Mouse (Mus musculus) heart, adult 8-10 months (tissue): ENCODE results near the gene Pla2g15. TPM values are rescaled to one million over a fixed set of nuclear protein-coding genes. Genes with fewer than 3 reads are reported as not detected.
"Not testable (repeated sequence)": the region's sequence is repeated elsewhere in the genome, so short reads cannot be mapped to it uniquely, and the experiment has no call there.

ENCODE experiments used
- DNase-seq: peaks from one replicate; pipeline ENCODE4 v3.0.0; 2022; ENCODE audit warnings: low spot score
- total RNA-seq, 4 experiments: library from RNA; stranded (reverse); gene quantifications; 2 replicates each; pipeline ENCODE4 v1.2.4; 2022

Gene Pla2g15
- total RNA-seq, 4 experiments from 2014 or later: 7.7 to 10.0 (median 9.4) TPM

DNA sequence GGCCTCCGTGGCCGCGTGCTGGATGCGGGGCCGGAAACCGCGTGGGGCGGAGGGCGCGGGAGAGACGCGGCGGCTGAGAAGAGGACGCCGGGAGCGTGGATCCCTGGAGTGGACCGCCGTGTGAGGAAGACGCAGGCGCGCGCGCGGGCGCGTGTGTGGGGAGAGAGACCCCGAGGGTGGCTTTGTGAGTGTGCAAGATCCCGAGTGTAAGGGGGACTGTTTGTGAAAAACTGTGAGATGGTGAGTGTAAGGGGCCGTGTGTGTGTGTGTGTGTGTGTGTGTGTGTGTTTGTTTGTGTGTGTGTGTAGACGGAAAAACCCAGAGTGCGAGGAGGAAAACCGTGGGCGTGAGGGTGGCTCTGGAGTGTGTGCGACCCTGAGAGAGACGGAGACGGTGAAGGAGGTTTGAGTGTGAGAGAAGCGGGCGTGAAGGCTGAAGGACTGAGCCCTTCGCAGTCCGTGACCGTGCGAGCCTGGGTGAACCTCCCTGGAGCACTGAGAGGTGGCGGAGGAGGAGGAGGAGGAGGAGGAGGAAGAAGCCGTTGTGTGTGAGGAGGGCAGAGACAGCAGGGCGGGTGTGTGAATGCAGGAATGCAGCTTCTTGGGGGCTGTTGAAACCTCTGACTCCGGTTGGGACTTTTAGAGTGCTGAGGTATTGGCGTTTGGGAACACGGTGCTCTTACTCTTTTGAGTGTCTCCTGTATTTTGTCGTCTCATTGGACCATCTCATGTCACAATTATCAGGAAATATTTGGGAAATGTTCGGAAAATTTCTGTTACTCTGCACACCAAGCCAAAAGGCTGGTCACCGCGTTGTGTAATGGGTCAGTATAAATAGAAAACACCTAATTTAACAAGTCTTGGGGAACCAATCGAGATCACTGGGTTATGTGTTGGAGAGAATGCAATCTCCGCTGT, 19.1 kb downstream of the Pla2g15 start:
- peak; percentile 24 for DNase-seq

DNA sequence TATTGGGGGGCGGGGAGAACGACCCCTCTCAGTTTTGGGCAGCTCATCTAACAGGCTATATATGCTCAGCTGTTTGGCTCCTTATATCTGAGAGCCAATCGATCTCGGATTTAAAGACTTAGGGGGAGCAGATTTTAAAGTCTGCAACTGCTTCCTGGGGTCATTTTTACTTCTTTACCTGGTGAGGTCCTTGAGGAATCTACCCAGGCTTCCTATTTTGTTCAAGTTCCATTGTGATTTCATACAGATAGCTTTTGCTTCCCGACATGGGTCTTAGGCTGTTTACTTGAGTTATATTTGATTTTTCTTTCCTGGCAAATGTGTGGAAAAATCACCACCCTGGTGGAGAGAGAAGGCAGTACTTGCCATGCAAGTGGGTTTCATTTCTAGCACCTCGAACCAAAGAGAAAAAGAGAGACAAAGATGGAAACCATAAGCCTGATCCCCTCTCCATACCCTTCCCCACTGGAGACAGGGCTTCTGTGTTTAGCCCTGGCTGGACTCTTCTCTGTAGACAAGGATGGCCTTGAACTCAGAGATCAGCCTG, 19.8 kb downstream of the Pla2g15 start:
- no peak for DNase-seq

DNA sequence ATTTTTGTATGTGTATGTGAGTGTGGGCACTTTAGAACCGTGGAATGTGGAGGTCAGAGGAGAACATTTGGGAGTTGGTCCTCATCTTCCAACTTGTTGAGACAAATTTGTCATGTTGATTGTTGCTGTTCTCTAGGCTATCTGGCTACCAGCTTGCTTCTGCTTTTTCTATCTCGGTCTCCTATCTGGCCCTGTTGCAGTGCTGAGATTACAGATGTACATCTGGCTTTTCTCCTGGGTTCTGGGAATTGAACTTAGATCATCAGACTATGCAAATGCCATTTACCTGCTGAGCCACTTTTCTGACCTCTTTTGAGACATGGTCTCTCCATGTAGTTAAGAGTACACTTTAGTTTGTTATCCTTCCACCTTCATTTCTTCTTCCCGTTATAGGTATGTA, 23.4 kb downstream of the Pla2g15 start:
- no peak for DNase-seq

DNA sequence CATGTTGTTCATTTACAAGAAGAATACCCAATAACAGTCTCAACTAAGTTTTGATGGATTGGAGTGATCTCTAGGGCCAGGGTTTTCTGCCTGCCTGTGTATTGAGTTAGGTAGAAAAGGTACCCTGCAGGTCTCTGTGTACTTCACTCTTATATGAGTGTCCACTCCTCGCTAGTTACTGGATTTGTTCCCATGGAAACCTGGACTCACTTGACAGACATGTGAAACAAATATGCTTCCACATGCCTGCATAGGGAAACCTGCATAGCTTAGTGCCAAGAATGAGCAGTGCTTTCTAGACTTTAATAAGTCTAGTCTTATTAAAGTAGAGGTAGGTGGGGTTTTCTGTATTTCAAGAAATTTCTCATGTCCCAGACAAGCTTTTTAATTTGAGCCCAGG, 26.7 kb downstream of the Pla2g15 start:
- DNase-seq: no peak

DNA sequence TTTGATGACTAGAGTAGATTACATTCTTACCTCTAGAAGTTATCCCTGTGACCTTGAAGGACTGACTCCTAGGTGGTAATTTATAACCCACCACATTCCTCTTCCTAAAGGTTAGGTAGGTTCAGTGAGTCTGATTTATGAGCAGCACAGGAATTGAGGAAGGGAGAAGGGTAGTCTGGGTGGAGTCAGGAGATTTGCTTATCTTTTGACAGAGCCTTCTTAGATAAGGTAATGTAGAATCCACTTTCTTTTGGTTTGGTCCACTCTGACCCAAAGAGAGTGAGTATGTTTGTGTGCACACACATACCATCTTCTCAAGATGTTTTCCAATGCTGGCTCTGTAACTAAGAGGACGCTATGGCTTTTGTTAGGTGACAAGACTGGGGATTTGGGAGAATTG, 27.4 kb downstream of the Pla2g15 start:
- no peak for DNase-seq

DNA sequence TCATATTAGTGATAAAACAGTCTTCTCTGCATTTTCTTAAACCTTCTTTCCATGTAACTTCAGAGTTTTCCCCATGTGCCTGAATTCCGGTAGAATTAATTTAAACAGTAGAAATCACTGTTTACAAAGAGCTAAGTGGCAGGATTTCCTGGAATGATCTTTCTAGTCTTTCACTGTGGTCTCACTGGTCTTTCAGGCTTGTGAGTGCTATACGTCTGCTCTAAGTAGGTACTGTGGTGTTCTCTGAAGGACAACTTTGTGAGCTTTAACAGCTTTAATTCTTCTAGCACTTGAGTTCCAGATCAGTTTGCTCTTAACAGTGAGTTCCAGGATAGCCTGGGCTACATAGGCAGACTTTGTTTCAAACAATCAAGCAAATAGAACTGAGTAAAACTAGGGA, 28.2 kb downstream of the Pla2g15 start:
- DNase-seq: no peak

DNA sequence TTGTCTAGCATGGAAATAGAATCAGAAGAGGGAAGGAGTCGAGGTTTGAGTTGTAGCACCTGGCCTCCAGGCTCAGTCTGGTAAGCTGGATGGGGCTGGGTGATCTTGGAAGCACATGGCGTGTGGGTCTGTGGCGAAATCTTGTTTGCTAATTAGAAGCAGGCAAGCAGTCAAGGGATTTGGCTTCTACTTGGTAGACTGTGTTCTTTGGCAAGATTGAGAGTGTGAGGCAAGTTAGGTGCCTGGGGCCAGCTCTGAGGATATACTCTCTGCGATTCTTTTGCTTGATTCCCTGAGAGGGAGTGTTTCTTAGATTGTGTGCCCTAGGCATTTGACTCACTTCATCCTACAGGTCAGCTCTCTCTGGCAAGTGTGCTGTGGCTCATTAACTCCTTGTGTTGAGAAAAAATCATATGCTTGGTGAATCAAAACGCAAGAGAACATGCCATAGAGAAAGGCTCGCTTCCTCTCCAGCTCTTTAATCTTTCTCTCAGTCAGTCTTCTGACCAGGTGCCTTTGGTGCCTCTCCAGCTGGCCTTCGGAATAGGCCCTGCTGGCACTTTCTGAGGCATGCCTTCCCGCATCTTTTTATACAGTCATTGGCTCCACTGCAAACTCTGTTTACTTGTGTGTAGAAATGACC, 35.5 kb downstream of the Pla2g15 start:
- peak; percentile 73 for DNase-seq

DNA sequence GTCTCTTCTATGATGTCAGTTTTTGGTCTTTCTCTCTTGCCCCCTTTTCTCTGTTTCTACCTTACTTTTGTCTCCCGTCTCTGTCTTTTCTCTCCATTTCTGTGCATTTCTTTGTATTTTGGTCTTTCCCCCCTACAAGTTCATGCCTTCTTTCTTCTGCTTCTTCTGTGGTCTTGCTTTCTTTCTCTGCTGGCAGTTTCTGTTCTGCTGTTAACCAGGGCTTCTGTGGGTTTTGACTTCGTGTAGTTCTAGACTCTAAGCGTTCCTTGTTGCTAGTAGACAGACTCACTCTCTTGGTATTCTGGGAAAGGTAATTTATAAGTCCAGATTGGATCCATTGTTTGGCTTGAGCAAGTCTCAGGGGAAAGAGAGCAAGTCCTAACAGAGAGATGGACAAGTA, 36.2 kb downstream of the Pla2g15 start:
- no peak for DNase-seq

DNA sequence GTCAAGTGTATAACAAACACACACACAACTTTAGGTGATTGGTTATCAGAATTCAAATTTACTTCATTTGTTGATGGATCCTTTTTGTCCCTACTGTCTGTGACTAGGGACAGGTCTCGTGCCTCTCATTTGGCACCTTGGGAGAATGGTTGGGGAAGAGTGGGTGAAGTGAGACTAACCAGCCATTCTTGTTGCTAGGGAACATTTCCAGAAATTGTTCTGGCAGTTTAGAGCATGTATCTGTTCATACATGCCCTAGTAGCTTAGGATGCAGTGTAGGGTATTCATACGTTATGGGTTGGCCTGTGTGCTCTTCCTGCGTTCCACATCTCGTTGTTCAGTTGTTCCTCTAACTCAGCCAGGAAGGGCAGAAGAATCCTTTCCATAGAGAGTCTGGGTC, 39.0 kb downstream of the Pla2g15 start:
- no peak for DNase-seq

DNA sequence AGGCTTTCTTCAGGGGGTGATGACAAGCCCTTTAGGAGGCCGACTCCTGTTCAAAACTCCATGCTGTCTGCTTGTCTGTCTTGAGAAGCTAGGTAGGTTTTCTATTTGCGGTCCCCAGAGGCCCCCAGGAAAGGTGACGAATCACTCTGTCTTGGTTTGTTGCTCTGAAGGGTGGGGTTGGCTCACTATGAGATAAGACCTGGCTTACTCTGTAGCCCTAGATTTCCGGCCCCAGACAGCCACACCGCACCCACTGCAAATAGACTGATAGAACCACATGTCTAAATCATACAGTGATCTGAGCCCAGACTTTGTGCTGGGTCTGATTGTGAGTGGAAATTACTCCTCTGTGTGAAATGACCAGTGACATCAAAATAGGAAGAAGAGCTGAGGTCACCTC, 41.4 kb downstream of the Pla2g15 start:
- no peak for DNase-seq

DNA sequence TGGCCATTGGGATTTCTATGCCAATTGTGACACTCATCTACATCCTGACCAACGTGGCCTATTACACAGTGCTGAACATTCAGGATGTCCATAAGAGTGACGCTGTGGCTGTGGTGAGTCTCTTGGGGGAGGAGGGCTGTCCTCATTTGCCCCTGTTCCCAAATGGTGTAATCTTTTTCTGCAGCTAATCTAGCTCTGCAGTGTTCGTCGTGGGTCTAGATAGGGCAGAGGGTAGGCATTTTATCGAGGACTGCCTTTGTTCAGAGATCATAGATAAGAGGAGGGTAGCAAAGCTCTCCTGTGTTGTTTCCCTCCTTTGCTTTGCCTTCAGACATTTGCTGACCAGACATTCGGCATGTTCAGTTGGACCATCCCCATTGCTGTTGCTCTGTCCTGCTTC, 43.0 kb downstream of the Pla2g15 start:
- DNase-seq: no peak

DNA sequence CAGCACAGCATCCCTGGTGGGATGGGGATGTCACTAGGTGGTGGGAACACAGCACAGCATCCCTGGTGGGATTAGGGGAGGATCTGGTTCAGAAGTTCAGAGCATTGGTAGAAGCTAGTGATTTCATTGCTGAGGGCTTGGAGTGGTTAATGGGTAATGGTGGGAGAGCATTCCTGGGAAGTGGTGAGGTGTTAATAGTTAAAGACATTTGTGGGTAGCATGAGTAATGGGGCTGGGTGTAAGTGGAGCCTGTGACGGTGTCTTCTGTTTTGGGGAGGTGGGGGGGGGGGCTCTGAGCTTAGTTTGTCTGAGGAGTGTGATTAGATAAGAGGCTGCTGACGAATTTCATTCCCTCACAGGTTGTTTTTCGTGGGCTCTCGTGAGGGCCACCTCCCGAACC, 43.9 kb downstream of the Pla2g15 start:
- DNase-seq: no peak

DNA sequence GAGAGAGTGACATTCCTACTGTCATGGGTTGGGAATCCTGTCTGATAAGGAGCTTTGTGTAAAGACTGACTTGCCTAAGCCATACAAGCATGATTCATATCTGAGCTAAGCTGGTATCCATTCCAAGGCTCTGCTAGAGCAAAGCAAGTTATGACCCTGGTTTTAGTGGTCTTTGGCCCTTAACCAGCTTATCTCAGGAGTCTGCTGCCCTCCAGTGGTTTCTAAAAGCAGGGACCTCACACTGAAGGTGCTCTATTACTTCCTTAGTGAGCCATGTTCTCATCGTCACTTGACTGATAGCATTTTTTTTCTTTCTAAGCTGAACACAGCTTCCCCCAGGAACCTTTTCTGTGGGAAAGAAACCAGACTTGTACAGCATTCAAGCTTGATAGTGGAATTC, 48.5 kb downstream of the Pla2g15 start:
- peak; percentile 32 for DNase-seq

DNA sequence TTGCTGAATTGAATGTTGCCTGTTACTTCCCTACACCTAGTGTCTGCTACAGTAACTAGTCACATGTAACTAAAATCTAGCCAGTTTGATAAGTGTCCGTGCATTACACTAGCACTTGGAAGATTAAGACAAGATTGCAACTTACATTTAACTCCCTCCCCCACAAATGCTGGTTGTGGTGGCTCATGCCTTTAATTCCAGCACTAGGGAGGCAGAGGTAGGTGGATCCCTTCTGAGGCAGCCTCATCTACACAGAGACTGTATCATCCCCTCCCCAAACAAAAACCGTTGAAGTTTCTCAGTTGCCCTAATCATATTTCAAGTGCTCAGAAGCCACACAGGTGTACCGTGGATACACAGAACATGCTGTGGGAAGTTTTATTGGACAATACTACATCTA, 49.4 kb downstream of the Pla2g15 start:
- DNase-seq: not testable (repeated sequence)

DNA sequence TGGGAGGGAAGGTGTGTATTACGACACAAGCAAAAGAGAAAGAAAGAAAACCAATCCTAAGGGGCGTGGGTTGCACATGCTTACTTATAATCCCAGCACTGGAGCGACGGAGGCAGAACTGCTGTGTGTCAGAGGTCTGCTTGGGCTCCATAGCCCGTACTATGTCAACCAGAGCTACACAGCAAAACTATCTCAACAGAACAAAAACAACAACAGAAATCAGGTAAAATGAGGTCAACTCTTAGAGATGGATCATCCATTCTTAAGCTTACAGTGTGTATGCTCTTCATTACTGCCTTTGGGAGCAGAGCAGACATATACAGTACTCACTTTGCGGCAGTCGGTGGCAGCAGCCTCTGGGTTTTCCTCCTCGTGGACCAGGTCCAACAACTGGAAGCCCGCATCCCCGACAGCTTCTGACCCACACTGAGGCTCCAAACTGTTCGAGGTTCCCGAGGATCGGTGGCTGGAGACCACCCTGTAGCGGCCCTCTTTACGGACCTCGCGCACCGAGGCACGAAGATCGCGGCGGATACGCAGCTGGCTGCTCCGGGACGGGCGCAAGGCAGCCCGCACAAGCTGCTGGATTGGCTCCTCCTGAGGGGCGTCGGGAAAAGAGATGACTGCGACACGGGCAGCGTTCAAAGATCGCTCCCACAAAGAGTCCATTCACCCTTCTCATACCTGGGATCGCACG, 60.0 kb downstream of the Pla2g15 start:
- no peak for DNase-seq

DNA sequence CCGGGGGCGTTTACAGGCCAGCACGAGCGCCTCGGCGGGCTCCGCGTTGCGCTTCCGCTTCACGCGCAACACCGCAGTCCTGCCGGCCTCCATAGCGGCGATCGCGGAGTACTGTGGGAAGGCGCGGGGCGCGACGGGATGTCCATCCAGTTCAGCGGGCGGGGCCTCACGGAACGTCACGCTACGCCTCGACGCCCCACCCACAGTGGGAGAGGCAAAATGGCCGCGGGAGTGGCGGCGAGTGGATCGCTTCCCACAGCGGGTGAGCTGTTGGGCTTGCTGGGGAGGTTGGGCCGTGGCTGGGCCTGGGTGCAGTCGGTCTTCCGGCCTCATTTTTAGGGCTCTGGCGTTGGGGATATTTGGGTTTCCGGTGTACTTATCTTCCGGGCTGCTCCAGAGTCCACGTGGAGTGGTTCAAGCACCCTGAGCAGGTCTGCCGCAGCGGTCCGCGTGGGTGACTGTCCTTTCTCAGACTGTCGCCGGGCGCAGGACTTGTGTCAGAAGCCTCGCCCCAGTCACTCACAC, 60.7 kb downstream of the Pla2g15 start, which contains the start of the genes Slc7a6os and Prmt7:
TSS of gene Slc7a6os (minus strand) at position 115 of the 525 bp plus-strand sequence.
TSS of gene Prmt7 (plus strand) at position 116 of the 525 bp plus-strand sequence.
- peak; percentile 96 for DNase-seq

DNA sequence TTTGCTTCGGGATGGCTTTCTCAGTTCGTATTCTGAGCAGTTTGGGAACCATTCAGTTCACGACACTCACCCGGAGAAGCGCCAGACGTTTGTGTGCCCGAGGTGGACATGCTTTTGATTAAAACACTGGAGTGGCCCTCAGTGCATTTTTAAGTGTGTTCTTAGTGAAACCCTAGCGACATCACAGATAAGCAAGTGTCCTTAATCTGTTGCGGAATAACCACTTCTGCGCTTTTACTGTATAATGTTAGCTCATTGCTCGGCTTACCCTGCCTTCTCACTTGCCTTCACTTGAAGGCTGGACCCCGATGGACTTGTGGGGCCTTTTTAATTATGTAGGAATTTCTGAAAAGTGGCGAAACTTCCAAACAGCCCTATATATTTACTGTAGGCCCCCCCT, 61.2 kb downstream of the Pla2g15 start:
- no peak for DNase-seq

DNA sequence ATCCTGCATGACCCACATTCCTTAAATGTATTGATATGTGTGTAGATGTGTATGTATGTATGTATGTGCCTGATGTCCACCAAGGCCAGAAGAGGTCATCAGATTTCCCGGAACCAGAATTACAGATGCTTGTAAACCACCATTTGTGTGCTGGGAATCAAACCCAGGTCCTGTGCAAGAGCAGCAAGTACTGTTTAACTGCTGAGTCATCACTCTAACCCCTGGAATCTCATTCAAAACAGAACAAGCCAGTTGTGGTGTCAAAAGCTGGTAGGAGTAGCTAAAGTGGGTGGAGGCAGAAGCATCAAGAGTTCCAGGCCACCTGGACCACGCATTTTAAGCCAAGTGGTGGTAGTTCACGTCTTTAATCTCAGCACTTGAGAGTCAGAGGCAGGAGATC, 63.8 kb downstream of the Pla2g15 start:
- no peak for DNase-seq
